Mouse (Mus musculus): ENCODE measurements around the gene Cltc. TPM values are rescaled to one million over a fixed set of nuclear protein-coding genes. Genes with fewer than 3 reads are reported as not detected.

The Cltc gene
- polyA plus RNA-seq, 1 experiment from 2014 or later = 73.7 TPM

DNA sequence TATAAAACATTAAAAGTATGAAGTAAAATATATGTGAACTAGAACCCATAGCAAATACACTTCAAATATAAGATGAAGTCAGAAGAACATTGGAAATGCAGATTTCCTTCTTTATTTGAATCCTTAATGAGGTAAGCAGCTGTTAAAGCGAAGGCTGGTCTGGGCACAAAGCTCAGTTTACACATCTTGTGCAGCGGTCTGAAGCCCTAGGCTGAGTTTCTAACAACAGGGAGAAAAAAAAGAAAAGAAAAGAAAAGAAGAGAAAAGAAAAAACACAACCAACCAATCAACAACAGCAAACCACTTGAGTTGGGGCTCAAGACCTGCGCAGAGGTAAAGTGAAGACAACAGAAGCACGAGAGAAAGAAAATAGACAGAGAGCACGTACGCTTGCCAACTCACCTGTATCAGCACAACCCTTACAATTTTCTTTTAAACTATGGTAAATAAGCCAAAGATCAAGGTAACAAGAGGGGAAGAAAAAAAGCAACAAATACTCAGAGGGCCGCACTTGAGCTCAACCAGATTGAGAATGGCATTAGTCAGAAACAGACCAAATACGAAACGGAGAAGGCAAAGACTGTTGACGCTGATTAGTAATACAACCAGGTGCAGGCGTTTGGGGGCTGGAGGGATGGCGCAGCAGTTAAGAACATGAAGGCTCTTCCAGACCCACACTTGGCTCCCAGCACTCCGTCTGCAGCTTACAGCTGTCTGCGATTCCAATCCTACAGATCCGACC lies 109.5 kb downstream of the Cltc start:
- DNase-seq (ENCODE audit: low spot score) = no peak

DNA sequence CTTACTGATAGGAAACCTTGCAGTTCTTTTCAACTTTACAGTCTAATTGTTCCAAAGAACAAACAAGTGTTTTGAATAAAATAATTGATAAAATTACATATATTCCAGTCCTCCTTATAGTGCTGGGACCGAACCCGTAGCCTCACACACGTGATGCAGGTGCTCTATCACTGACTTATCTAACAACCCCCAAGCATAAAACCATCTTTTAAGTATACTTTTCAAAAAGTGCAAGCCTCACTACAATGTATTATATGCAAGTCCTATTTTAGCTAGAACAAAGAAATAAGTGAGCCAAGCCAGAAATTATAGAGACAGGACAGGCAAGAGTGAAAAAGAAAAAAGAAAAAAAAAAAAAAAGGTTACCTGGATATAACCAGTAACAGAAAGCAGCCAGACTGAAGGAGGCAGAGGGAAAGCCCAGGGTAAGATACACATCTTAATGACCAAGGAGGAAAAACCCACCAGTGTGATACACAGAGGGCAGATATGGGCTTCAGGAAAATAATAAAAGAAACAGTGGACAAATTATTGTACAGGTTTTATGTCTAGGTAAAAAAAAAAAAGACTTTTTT lies 110.4 kb downstream of the Cltc start:
- DNase-seq (ENCODE audit: low spot score) = no peak

DNA sequence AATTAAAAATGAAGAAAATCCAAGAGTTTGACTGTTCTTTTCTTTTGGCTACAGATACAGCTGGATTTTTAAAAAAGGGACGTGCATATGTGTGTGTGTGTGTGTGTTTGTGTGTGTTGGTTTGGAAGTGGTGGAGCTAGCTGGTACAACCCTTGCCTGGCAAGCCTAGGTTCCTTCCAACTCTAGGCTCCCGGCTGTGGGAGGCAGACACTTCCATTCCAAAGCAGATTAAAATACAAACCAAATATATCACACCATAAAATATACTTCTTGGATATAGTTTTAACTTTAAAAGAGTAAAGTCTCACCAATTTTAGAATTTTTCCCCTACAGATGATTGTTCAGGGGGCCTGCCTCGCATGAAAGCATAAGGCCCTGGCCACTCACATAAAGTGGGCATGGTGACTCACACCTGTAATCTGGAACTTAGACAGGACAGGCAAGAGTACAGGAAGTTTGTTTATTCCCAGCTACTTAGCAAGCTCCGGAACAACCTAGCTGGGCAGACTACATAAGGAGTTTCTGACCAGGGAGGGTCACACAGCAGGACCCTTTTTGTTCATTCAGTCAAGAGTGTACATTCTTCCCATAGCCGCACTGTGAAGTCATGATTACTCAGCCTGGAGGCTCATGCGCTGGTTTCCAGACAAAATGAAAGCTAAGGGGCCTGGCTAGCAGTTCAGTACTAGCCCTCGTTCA lies 111.1 kb downstream of the Cltc start:
- no peak for DNase-seq (ENCODE audit: low spot score)

DNA sequence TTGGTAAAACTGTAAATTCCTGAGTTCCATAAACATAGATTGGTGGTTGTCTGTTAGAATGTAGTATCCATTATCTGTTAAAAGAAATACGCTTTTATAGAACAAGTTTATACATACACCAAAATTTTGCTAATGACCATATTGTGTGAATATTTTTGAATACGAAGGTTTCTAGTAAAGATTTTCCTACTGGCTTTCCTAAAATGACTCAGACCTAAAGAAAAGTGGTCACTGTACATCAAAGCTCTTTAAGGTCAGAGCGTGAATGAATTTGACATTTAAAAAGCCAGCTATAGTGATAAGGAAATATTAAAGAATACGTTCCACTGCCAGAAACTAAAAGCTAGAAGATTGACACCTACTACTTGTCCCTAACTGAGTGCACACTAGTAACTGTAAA lies 112.8 kb downstream of the Cltc start:
- no peak for DNase-seq (ENCODE audit: low spot score)

Other genes starting within 250 kb of the Cltc start
- gene Rps6kb1, start 212.8 kb downstream of the Cltc start, polyA plus RNA-seq (2015; fragmentation: Nextera tagmentation; extraction: Ambion mirVana) = 73.8 and 89.6 TPM in 2 replicates
- gene Tubd1, start 212.6 kb downstream of the Cltc start, polyA plus RNA-seq (2015; fragmentation: Nextera tagmentation; extraction: Ambion mirVana) = 16.1 and 17.2 TPM in 2 replicates
- gene Vmp1, start 73.7 kb downstream of the Cltc start, polyA plus RNA-seq (2015; fragmentation: Nextera tagmentation; extraction: Ambion mirVana) = 107 and 109 TPM in 2 replicates
- 24.7 and 25.9 TPM in 2 replicates for gene Ptrh2, start 73.6 kb downstream of the Cltc start, polyA plus RNA-seq (2015; fragmentation: Nextera tagmentation; extraction: Ambion mirVana)
- 20.2 and 20.3 TPM in 2 replicates for gene Dhx40, start 50.2 kb upstream of the Cltc start, polyA plus RNA-seq (2015; fragmentation: Nextera tagmentation; extraction: Ambion mirVana)
- 9.5 and 9.6 TPM in 2 replicates for gene Ypel2, start 236.1 kb upstream of the Cltc start, polyA plus RNA-seq (2015; fragmentation: Nextera tagmentation; extraction: Ambion mirVana)